Mouse (Mus musculus) hindbrain, embryonic 12.5 days (tissue): ENCODE measurements around the gene Gigyf2. TPM values are rescaled to one million over a fixed set of nuclear protein-coding genes. Genes with fewer than 3 reads are reported as not detected.

Experiments
- ATAC-seq: fragments of 200-750 bp; cut with Nextera tagmentation; 2 replicates; pipeline ENCODE4 v1.8.0; 2017; ENCODE audit warnings: moderate TSS enrichment; ENCODE audit not compliant: low FRiP score
- H3K27ac ChIP-seq: fragments of 300-500 bp; sonication (generic); 2 replicates; pipeline ENCODE4 v1.5.1; 2016; ENCODE audit warnings: mild to moderate bottlenecking
- H3K27me3 ChIP-seq: fragments of 300-500 bp; sonication (generic); 2 replicates; pipeline ENCODE4 v1.6.1; 2016; ENCODE audit warnings: mild to moderate bottlenecking
- H3K36me3 ChIP-seq: fragments of 300-500 bp; sonication (generic); 2 replicates; pipeline ENCODE4 v1.6.1; 2016; ENCODE audit warnings: mild to moderate bottlenecking
- H3K4me1 ChIP-seq: fragments of 300-500 bp; sonication (generic); 2 replicates; pipeline ENCODE4 v1.6.1; 2016
- H3K4me2 ChIP-seq: fragments of 300-500 bp; sonication (generic); replicated peaks from 2 replicates; pipeline ENCODE4 v1.6.1; 2016; ENCODE audit warnings: mild to moderate bottlenecking
- H3K4me3 ChIP-seq: fragments of 300-500 bp; sonication (generic); 2 replicates; pipeline ENCODE4 v1.5.1; 2016; ENCODE audit warnings: mild to moderate bottlenecking
- H3K9ac ChIP-seq: fragments of 300-500 bp; sonication (generic); 2 replicates; pipeline ENCODE4 v1.6.1; 2016; ENCODE audit warnings: mild to moderate bottlenecking, moderate library complexity
- H3K9me3 ChIP-seq: fragments of 300-500 bp; sonication (generic); replicated peaks from 2 replicates; pipeline ENCODE4 v1.6.1; 2016; ENCODE audit warnings: mild to moderate bottlenecking
- WGBS: fragments of 180-500 bp; shearing (Covaris S2); methylation state at CpG from one replicate; pipeline ENCODE4 v1.1.7; 2016; 5-methylcytosine and 5-hydroxymethylcytosine counted together
- polyA plus RNA-seq: library from polyadenylated mRNA; unstranded; fragments of >200 nt; fragmentation: Nextera tagmentation; extraction: Ambion mirVana; gene quantifications from 2 replicates; pipeline ENCODE4 v1.2.1, GENCODE M21; 2016

The Gigyf2 gene
- polyA plus RNA-seq, 1 experiment from 2014 or later, result 66.4 TPM

GRCm38 (mm10) chr1:87471914-87472313 lies 145.1 kb downstream of the Gigyf2 start:
- Histone ChIP-seq H3K9me3 (no peaks in the 10 kb centered on the region), H3K9ac (no peak overlapping the region), H3K4me1 (peaks cover 9% of the 10 kb centered on the region), H3K36me3 (no peaks in the 10 kb centered on the region), H3K27ac (no peak overlapping the region), H3K4me3 (no peak overlapping the region), H3K4me2 (no peak overlapping the region), H3K27me3 (peaks cover 29% of the 10 kb centered on the region)
- 81% methylated on average over 7 of the region's 7 CpGs for WGBS
- ATAC-seq, result no peak

DNA sequence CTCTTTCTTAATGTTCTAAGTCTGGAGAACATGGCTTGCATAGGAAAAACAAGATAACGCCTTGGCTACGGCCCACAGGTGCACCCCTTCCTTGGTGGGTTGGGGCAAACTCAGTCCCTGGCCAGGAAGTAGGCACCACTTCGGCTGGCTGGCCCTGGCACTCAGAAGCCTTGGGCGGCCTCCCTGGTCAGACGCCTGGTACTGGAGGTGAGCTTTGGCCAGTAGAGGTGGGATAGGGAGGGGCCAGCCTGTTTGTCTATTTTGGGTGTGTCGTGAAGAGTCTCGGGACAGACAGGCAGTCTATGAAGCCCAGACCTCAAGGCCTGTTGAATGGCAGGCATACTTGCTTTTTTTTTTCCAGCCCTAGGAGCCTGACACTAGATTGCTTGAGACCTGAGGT lies 145.8 kb downstream of the Gigyf2 start:
- Histone ChIP-seq H3K4me3 (no peak overlapping the region), H3K36me3 (no peaks in the 10 kb centered on the region), H3K9ac (no peak overlapping the region), H3K4me2 (no peak overlapping the region), H3K4me1 (peaks cover 9% of the 10 kb centered on the region), H3K27me3 (peaks cover 36% of the 10 kb centered on the region), H3K27ac (no peak overlapping the region), H3K9me3 (no peaks in the 10 kb centered on the region)
- WGBS, result 89% methylated on average over 7 of the region's 7 CpGs
- no peak for ATAC-seq

DNA sequence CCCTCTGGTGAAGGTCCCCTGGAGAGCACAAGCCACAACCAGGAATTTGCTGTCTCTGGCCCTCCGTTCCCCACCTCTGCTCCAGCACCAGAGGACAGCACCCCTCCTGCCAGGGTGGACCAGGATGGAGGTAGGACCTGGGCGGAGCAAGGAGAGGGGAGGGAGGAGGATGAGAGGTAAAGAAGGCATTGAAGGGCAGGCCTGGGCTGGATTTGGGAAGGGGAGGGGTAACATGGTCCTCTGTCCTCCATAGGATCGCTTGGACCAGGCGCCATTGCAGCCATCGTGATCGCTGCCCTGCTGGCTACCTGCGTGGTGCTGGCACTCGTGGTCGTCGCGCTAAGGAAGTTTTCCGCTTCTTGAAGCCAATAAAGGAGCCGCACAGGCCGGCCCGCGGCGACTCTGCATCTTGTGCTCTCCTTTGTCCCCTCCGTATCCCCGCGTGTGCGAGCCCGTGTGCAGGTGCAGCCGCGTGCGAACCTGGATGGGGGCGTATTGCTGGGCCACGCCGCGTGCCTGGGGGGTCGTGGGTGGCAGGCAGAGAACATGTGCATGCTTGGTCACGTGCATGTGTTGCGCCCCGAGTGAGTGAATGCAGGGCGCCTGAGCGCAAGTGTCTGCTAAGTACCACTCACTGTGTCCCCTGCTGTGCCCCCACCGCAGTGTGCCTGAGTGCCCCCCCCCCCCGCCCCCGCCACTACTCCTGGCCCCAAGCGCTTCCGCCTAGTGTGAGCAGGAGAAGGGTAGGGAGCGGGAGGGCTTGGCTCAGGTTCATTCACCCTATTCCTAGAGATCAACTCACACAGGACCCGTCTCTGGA lies 148.5 kb downstream of the Gigyf2 start:
- ATAC-seq, result peak; percentile 50
- H3K4me2 ChIP-seq, result peak overlapping the region; percentile 82
- H3K36me3 ChIP-seq, result no peaks in the 10 kb centered on the region
- peaks cover 9% of the 10 kb centered on the region for H3K4me1 ChIP-seq
- peak overlapping the region; percentile 37 for H3K4me3 ChIP-seq
- no peaks in the 10 kb centered on the region for H3K9me3 ChIP-seq
- H3K27me3 ChIP-seq, result peaks cover 37% of the 10 kb centered on the region
- H3K27ac ChIP-seq, result no peak overlapping the region
- 5% methylated on average over 32 of the region's 42 CpGs for WGBS
- H3K9ac ChIP-seq, result peak overlapping the region; percentile 54

- Histone ChIP-seq H3K4me3 (no peak overlapping the region), H3K9me3 (no peaks in the 10 kb centered on the region), H3K27ac (no peak overlapping the region), H3K27me3 (peaks cover 1% of the 10 kb centered on the region; the same call in 1 of the 2 replicates), H3K9ac (no peak overlapping the region), H3K36me3 (no peaks in the 10 kb centered on the region), H3K4me1 (no peaks in the 10 kb centered on the region), H3K4me2 (no peak overlapping the region)
- ATAC-seq, result no peak
- WGBS, result 89% methylated on average over 4 of the region's 4 CpGs
Observed at GRCm38 (mm10) chr1:87482546-87482945, 155.7 kb downstream of the Gigyf2 start.

DNA sequence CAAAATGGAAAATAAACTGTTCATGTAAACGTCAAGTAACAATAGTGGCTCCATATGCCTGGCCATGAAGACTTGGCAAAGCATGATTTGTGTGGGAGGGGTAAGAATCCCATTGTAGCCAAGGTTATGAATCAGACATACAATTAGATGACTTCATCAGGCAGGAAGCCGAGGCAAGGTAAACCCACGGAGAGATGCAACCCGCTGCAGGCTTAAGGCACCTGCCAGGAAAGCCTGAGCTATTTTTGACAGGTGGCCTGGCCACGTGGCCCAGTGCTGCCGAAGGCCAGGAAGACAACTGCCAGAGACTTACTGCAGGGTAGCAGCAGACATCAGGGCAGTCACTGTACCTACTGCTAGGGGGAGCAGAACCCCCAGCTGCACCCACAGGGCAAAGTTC lies 159.6 kb downstream of the Gigyf2 start:
- ATAC-seq, result no peak
- WGBS, result 76% methylated on average over 6 of the region's 6 CpGs

DNA sequence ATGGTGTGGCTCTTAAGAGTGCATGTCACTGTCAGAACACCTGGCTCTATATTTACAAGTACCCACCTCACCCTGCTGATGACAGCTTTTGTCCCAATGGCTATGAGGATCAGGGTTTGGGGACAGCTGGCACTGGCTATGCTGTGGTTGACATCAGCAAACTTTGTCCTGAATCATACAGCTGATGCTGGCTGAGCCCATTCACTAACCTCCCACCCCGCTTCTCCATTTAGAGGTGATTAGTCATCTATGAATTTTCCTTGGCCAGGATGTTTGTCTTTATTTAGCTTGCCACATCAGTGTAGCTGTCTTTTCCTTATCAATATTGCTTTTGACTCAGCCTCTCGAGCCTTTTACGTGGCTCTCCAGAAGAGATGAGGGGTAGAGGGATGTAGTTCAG lies 165.5 kb downstream of the Gigyf2 start:
- Histone ChIP-seq H3K36me3 (no peaks in the 10 kb centered on the region), H3K9ac (no peak overlapping the region), H3K4me1 (no peaks in the 10 kb centered on the region), H3K9me3 (no peaks in the 10 kb centered on the region), H3K27me3 (no peaks in the 10 kb centered on the region), H3K27ac (no peak overlapping the region), H3K4me2 (no peak overlapping the region), H3K4me3 (no peak overlapping the region)
- ATAC-seq, result no peak
- 89% methylated on average over 3 of the region's 3 CpGs for WGBS

More for the DNA sequence above, 159.6 kb downstream of the Gigyf2 start:
- Histone ChIP-seq H3K4me2 (no peak overlapping the region), H3K27me3 (no peaks in the 10 kb centered on the region), H3K4me3 (no peak overlapping the region), H3K9me3 (no peaks in the 10 kb centered on the region), H3K4me1 (no peaks in the 10 kb centered on the region), H3K36me3 (no peaks in the 10 kb centered on the region), H3K27ac (no peak overlapping the region), H3K9ac (no peak overlapping the region)

GRCm38 (mm10) chr1:87493542-87493941 lies 166.7 kb downstream of the Gigyf2 start:
- ATAC-seq, result no peak
- Histone ChIP-seq H3K4me1 (no peaks in the 10 kb centered on the region), H3K4me3 (no peak overlapping the region), H3K9ac (no peak overlapping the region), H3K36me3 (no peaks in the 10 kb centered on the region), H3K27me3 (no peaks in the 10 kb centered on the region), H3K9me3 (no peaks in the 10 kb centered on the region), H3K27ac (no peak overlapping the region), H3K4me2 (no peak overlapping the region)
- 80% methylated on average over 4 of the region's 4 CpGs for WGBS

Other genes with a start within 250 kb of the Gigyf2 start
- gene Alppl2, start 237.1 kb upstream of the Gigyf2 start, polyA plus RNA-seq, result not detected in 2 replicates
- not detected in 2 replicates for gene Alpi, start 225.4 kb upstream of the Gigyf2 start, polyA plus RNA-seq
- gene Akp3, start 202.0 kb upstream of the Gigyf2 start, polyA plus RNA-seq, result not detected in 2 replicates
- 29.2 and 33.6 TPM in 2 replicates for gene Ecel1, start 170.5 kb upstream of the Gigyf2 start, polyA plus RNA-seq
- 3.6 and 9.3 TPM in 2 replicates for gene Prss56, start 143.7 kb upstream of the Gigyf2 start, polyA plus RNA-seq
- gene Chrnd, start 136.4 kb upstream of the Gigyf2 start, polyA plus RNA-seq, result 0.14 and 0.64 TPM in 2 replicates
- gene Chrng, start 122.3 kb upstream of the Gigyf2 start, polyA plus RNA-seq, result 0.90 and 3.0 TPM in 2 replicates
- 148 and 150 TPM in 2 replicates for gene Eif4e2, start 113.1 kb upstream of the Gigyf2 start, polyA plus RNA-seq
- 0.40 TPM in 2 replicates for gene Efhd1, start 62.6 kb upstream of the Gigyf2 start, polyA plus RNA-seq
- 11.8 and 12.0 TPM in 2 replicates for gene Kcnj13, start 67.7 kb downstream of the Gigyf2 start, polyA plus RNA-seq
- 1.4 and 3.5 TPM in 2 replicates for gene Snorc, start 143.3 kb downstream of the Gigyf2 start, polyA plus RNA-seq
- not detected in 2 replicates for gene Neu2, start 182.9 kb downstream of the Gigyf2 start, polyA plus RNA-seq
- 4.8 and 5.9 TPM in 2 replicates for gene Ngef, start 246.9 kb downstream of the Gigyf2 start, polyA plus RNA-seq